In the genomic region with DNA sequence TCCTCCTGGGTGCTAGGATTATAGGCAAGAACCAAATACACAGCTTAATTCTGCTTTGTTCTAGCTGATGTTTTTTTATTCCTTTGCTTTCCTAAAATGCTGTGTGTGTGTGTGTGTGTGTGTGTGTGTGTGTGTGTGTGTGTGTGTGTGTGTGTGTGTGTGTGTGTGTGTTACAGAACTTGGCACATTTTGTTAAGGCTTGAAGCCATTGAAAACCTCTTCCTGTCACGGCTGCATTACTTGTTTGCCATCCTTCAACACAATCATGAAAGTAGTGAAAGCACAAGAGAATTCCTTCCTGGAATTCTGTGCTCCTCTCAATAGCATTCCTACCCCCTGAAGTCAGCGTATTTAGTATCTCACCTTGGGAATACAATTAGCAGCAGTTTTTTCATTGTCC, we compare ENCODE assay signal across 22 mouse cellular contexts. TPM values are rescaled to one million over a fixed set of nuclear protein-coding genes. Genes with fewer than 3 reads are reported as not detected.
DNase-seq lines count a peak whose midpoint lies in the region; ATAC-seq and TF ChIP-seq lines count a peak whose summit lies in the region.
"Had no signal": no experiment of that assay in that cellular context is flagged by ENCODE, and none has a peak within 500 bp of the region (broad histone marks: within the 10 kb centered on the region; RNA-seq: fewer than 3 reads in every experiment).

No protein-coding gene starts in this region.

- H3K27ac ChIP-seq in heart, adult 2 months = peak overlapping the region; percentile 51
- H3K27ac ChIP-seq in heart, embryonic 12.5 days (ENCODE audit: poor library complexity, severe bottlenecking) = no peak overlapping the region
- H3K27ac ChIP-seq in heart, postnatal 0 days (ENCODE audit: low read depth) = 0 out of 2 replicates have a peak overlapping the region, but pooled peaks have one; percentile 34
- H3K27ac ChIP-seq in heart, embryonic 11.5 days (ENCODE audit: low read depth, low read length) = no peak overlapping the region
- H3K27ac ChIP-seq in brown adipose tissue, adult 24 weeks (replicated peaks; ENCODE audit: low read depth, low read length) = peak overlapping the region; percentile 73
- H3K27ac ChIP-seq: heart, embryonic 10.5 days; hindbrain, embryonic 12.5 days; hindbrain, embryonic 15.5 days had no signal

- H3K9ac ChIP-seq in heart, adult 2 months (ENCODE audit: low read depth, low read length) = no peak overlapping the region
- no peak overlapping the region for H3K9ac ChIP-seq in heart, embryonic 12.5 days
- H3K9ac ChIP-seq in heart, postnatal 0 days (replicated peaks; ENCODE audit: low read depth, low read length) = no peak overlapping the region
- H3K9ac ChIP-seq in heart, embryonic 11.5 days (ENCODE audit: low read depth, low read length) = no peak overlapping the region
- H3K9ac ChIP-seq: forebrain, postnatal 0 days; hindbrain, embryonic 12.5 days; hindbrain, embryonic 15.5 days had no signal

- H3K79me2 ChIP-seq in heart, adult 2 months (replicated peaks; ENCODE audit: control insufficient read depth, insufficient read depth, low read length) = no peaks in the 10 kb centered on the region

- DNase-seq in heart, adult 2 months = no peak
- no peak for DNase-seq in heart, postnatal 0 days (ENCODE audit: low spot score)
- DNase-seq in R1 (ENCODE audit: low read depth, low spot score) = peak; percentile 66
- DNase-seq: adrenal gland, adult 8-10 months; adrenal gland, postnatal 25 days; cerebellum, adult 18-20 months; cerebellum, adult 9-10 months; cerebellum, postnatal 14 days; forebrain, postnatal 0 days; gastrocnemius, postnatal 10 days; gastrocnemius, postnatal 36 days; kidney, adult 2 months had no signal

- TF ChIP-seq EP300 in heart, adult 2 months (IDR thresholded peaks at IDR 0.05; ENCODE audit: insufficient read depth, low read depth, low read length) = no peak
- TF ChIP-seq EP300 in heart, postnatal 0 days (IDR thresholded peaks at IDR 0.05; ENCODE audit: low read depth) = no peak

- no peak overlapping the region for H3K4me2 ChIP-seq in heart, embryonic 12.5 days
- no peak overlapping the region for H3K4me2 ChIP-seq in heart, postnatal 0 days (ENCODE audit: low read depth, low read length)
- H3K4me2 ChIP-seq in heart, embryonic 11.5 days = no peak overlapping the region
- H3K4me2 ChIP-seq: hindbrain, embryonic 12.5 days; hindbrain, embryonic 15.5 days had no signal

- H3K27me3 ChIP-seq in heart, adult 2 months (ENCODE audit: control insufficient read depth, insufficient read depth, low read length) = no peaks in the 10 kb centered on the region
- H3K27me3 ChIP-seq in heart, embryonic 12.5 days (replicated peaks) = no peaks in the 10 kb centered on the region
- no peaks in the 10 kb centered on the region for H3K27me3 ChIP-seq in heart, postnatal 0 days (ENCODE audit: control insufficient read depth, insufficient read depth, low read length)
- no peaks in the 10 kb centered on the region for H3K27me3 ChIP-seq in heart, embryonic 11.5 days (ENCODE audit: control insufficient read depth, insufficient read depth, low read length)
- H3K27me3 ChIP-seq: hindbrain, embryonic 12.5 days; hindbrain, embryonic 15.5 days had no signal

- H3K36me3 ChIP-seq in heart, adult 2 months (ENCODE audit: control insufficient read depth, insufficient read depth, low read length) = peaks cover 4% of the 10 kb centered on the region
- peaks cover 82% of the 10 kb centered on the region for H3K36me3 ChIP-seq in heart, embryonic 12.5 days
- H3K36me3 ChIP-seq in heart, postnatal 0 days (replicated peaks; ENCODE audit: control insufficient read depth, insufficient read depth, low read length) = peaks cover 89% of the 10 kb centered on the region
- peaks cover 15% of the 10 kb centered on the region for H3K36me3 ChIP-seq in heart, embryonic 11.5 days (ENCODE audit: control insufficient read depth, insufficient read depth, low read length)

- intact Hi-C loops in heart, adult 2 months (cut with DNase I) = no loop called here

- no peak for ATAC-seq in heart, embryonic 12.5 days (ENCODE audit: insufficient number of reproducible peaks, low FRiP score)
- peak; percentile 36; the same call in 1 of the 2 replicates for ATAC-seq in heart, postnatal 0 days (ENCODE audit: insufficient read depth, low read depth)
- no peak for ATAC-seq in heart, embryonic 11.5 days (replicated peaks; ENCODE audit: insufficient number of reproducible peaks, low FRiP score, low TSS enrichment)
- ATAC-seq: activated CD4-positive, CD25-positive, alpha-beta regulatory T cell, adult 4 months; CD4-positive, CD25-positive, alpha-beta regulatory T cell, adult 4 months; forebrain, embryonic 14.5 days; intestine, postnatal 0 days had no signal

- no peak for TF ChIP-seq CTCF in heart, adult 2 months (IDR thresholded peaks at IDR 0.05)
- no peak for TF ChIP-seq CTCF in heart, postnatal 0 days (IDR thresholded peaks at IDR 0.05; ENCODE audit: low read depth)

- no peak overlapping the region for H3K4me3 ChIP-seq in heart, adult 2 months
- H3K4me3 ChIP-seq in heart, embryonic 12.5 days = no peak overlapping the region
- no peak overlapping the region for H3K4me3 ChIP-seq in heart, postnatal 0 days (ENCODE audit: low read depth, low read length)
- H3K4me3 ChIP-seq in heart, embryonic 11.5 days (ENCODE audit: low read depth, low read length) = no peak overlapping the region
- H3K4me3 ChIP-seq in brown adipose tissue, adult 24 weeks (ENCODE audit: insufficient read depth, low read depth, low read length) = no peak overlapping the region
- H3K4me3 ChIP-seq: heart, embryonic 10.5 days; hindbrain, embryonic 12.5 days; hindbrain, embryonic 15.5 days had no signal

- WGBS in heart, adult 2 months = 38% methylated on average over 2 of the region's 2 CpGs
- 74% methylated on average over 2 of the region's 2 CpGs for WGBS in heart, embryonic 12.5 days
- WGBS in heart, postnatal 0 days = 40% methylated on average over 2 of the region's 2 CpGs
- 71% methylated on average over 2 of the region's 2 CpGs for WGBS in heart, embryonic 11.5 days (ENCODE audit: insufficient replicate concordance)

- no peaks in the 10 kb centered on the region for H3K4me1 ChIP-seq in heart, adult 2 months (ENCODE audit: control insufficient read depth, insufficient read depth, low read length)
- H3K4me1 ChIP-seq in heart, embryonic 12.5 days (replicated peaks) = peaks cover 4% of the 10 kb centered on the region
- H3K4me1 ChIP-seq in heart, postnatal 0 days (ENCODE audit: control insufficient read depth, insufficient read depth) = peaks cover 4% of the 10 kb centered on the region; the same call in 1 of the 2 replicates
- no peaks in the 10 kb centered on the region for H3K4me1 ChIP-seq in heart, embryonic 11.5 days (ENCODE audit: control insufficient read depth, insufficient read depth, low read length)
- peaks cover 4% of the 10 kb centered on the region; the same call in 1 of the 2 replicates for H3K4me1 ChIP-seq in brown adipose tissue, adult 24 weeks (ENCODE audit: control insufficient read depth, insufficient read depth, insufficient read length, low read length)
- H3K4me1 ChIP-seq: hindbrain, embryonic 15.5 days had no signal

- no peaks in the 10 kb centered on the region for H3K9me3 ChIP-seq in heart, embryonic 12.5 days (replicated peaks)
- no peaks in the 10 kb centered on the region for H3K9me3 ChIP-seq in heart, postnatal 0 days (replicated peaks; ENCODE audit: control insufficient read depth, low read length)
- no peaks in the 10 kb centered on the region for H3K9me3 ChIP-seq in heart, embryonic 11.5 days (replicated peaks; ENCODE audit: control insufficient read depth, low read length)
- H3K9me3 ChIP-seq: heart, embryonic 10.5 days; hindbrain, embryonic 12.5 days; hindbrain, embryonic 15.5 days had no signal

- no peak for TF ChIP-seq POLR2A in heart, adult 2 months (IDR thresholded peaks at IDR 0.05; ENCODE audit: insufficient read depth, low read depth, low read length)

RNA-seq across cellular contexts. Expression of a gene that starts 13.6 kb away (rescaled TPM):
- total RNA-seq in heart, adult 2 months (2021) = 100 to 1,000 TPM; 116 to 129 TPM
- polyA plus RNA-seq in heart, adult 2 months (2012; rRNA removed) = 64.9 and 112 TPM in 2 replicates
- polyA plus RNA-seq in heart, embryonic 12.5 days (2016; fragmentation: Nextera tagmentation; extraction: Ambion mirVana) = 191 and 198 TPM in 2 replicates
- total RNA-seq in heart, postnatal 0 days (2014; rRNA removed; ENCODE audit: low replicate concordance) = 123 and 141 TPM in 2 replicates
- 210 and 219 TPM in 2 replicates for polyA plus RNA-seq in heart, postnatal 0 days (2015; fragmentation: Nextera tagmentation; extraction: Ambion mirVana)
- polyA plus RNA-seq in heart, embryonic 11.5 days (2014; fragmentation: Nextera tagmentation; extraction: Ambion mirVana) = 202 and 204 TPM in 2 replicates
- 226 and 250 TPM in 2 replicates for polyA plus RNA-seq in brown adipose tissue, adult 24 weeks (2012; ENCODE audit: insufficient read depth, insufficient read length, missing spikeins)

Comparison
In these comparisons a context has a peak if more than half of its experiments do, and no peak if none do; other contexts are left out.
1. H3K27ac ChIP-seq: peak in heart, adult 2 months (single experiment), heart, postnatal 0 days (single experiment) and brown adipose tissue, adult 24 weeks (single experiment); none in heart, embryonic 12.5 days (single experiment) and heart, embryonic 11.5 days (single experiment).